Mouse (Mus musculus) forebrain, embryonic 10.5 days (tissue): ENCODE data around the gene Fiz1. TPM values are rescaled to one million over a fixed set of nuclear protein-coding genes. Genes with fewer than 3 reads are reported as not detected.

Experiments
- DNase-seq: peaks from one replicate; pipeline ENCODE4 v3.0.0-alpha.2; 2017; ENCODE audit warnings: low spot score; ENCODE audit errors: extremely low spot score
- H3K27ac ChIP-seq: fragments of 300-500 bp; sonication (generic); 2 replicates; pipeline ENCODE4 v1.5.1; 2016; ENCODE audit warnings: mild to moderate bottlenecking
- H3K27me3 ChIP-seq: fragments of 300-500 bp; sonication (generic); 2 replicates; pipeline ENCODE4 v1.6.1; 2016; ENCODE audit warnings: mild to moderate bottlenecking; ENCODE audit not compliant: poor library complexity, severe bottlenecking
- H3K36me3 ChIP-seq: fragments of 300-500 bp; sonication (generic); replicated peaks from 2 replicates; pipeline ENCODE4 v1.6.1; 2016; ENCODE audit warnings: mild to moderate bottlenecking, moderate library complexity
- H3K4me1 ChIP-seq: fragments of 300-500 bp; sonication (generic); 2 replicates; pipeline ENCODE4 v1.6.1; 2016
- H3K4me3 ChIP-seq: fragments of 300-500 bp; sonication (generic); 2 replicates; pipeline ENCODE4 v1.5.1; 2016; ENCODE audit warnings: mild to moderate bottlenecking, moderate library complexity
- H3K9me3 ChIP-seq: fragments of 300-500 bp; sonication (generic); 2 replicates; pipeline ENCODE4 v1.6.1; 2016; ENCODE audit warnings: mild to moderate bottlenecking, moderate library complexity
- WGBS: fragments of 180-500 bp; shearing (Covaris S2); methylation state at CpG from one replicate; pipeline ENCODE4 v1.1.7; 2016; 5-methylcytosine and 5-hydroxymethylcytosine counted together
- polyA plus RNA-seq: library from polyadenylated mRNA; unstranded; fragments of >200 nt; fragmentation: Nextera tagmentation; extraction: Ambion mirVana; gene quantifications from 2 replicates; pipeline ENCODE4 v1.2.1, GENCODE M21; 2016

Fiz1 gene
- polyA plus RNA-seq, 1 experiment from 2014 or later: 54.0 TPM

DNA sequence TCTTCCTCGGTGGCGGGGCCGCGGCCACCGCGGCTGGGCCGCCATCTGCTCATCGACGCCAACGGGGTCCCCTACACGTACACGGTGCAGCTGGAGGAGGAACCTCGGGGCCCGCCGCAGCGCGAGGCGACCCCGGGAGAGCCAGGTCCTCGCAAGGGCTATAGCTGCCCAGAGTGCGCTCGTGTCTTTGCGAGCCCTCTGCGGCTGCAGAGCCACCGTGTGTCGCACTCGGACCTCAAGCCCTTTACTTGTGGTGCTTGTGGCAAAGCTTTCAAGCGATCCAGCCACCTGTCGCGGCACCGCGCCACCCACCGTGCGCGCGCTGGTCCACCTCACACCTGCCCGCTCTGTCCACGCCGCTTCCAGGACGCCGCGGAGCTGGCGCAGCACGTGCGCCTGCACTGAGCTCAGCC lies 38.4 kb upstream of the Fiz1 start:
- WGBS: 2% methylated on average over 45 of the region's 45 CpGs
- H3K27ac ChIP-seq: peak overlapping the region; percentile 60; the same call in 1 of the 2 replicates
- no peak for DNase-seq

DNA sequence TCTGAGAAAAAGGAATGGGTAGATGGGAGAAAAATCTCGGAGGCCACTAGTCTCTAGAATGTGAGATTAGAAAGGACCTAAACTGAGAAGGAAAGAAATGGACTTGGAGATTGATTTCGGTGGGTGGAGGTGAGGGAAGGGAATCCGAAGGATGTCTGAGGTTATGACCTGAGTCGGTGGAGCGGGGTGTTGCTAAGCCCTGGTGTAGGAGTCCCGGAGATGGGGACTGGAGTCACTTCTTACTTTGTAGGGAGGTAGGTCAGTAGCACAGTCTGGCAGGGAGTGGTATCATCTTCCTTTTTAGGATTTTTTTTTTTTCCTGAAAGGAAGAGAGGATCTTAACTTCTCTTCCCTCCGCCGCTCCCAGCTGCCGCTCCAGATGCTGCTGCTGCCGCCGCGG lies 37.9 kb upstream of the Fiz1 start:
- Histone ChIP-seq H3K36me3 (no peaks in the 10 kb centered on the region), H3K27me3 (peaks cover 71% of the 10 kb centered on the region), H3K9me3 (no peaks in the 10 kb centered on the region; the same call in 1 of the 2 replicates), H3K4me1 (peaks cover 51% of the 10 kb centered on the region), H3K4me3 (peak overlapping the region; percentile 67), H3K27ac (peak overlapping the region; percentile 60; the same call in 1 of the 2 replicates)
- no peak for DNase-seq
- 4% methylated on average over 12 of the region's 12 CpGs for WGBS

More for the DNA sequence above, 38.4 kb upstream of the Fiz1 start:
- H3K36me3 ChIP-seq: no peaks in the 10 kb centered on the region
- H3K4me1 ChIP-seq: peaks cover 56% of the 10 kb centered on the region
- peaks cover 76% of the 10 kb centered on the region for H3K27me3 ChIP-seq
- peak overlapping the region; percentile 67 for H3K4me3 ChIP-seq
- no peaks in the 10 kb centered on the region; the same call in 1 of the 2 replicates for H3K9me3 ChIP-seq

DNA sequence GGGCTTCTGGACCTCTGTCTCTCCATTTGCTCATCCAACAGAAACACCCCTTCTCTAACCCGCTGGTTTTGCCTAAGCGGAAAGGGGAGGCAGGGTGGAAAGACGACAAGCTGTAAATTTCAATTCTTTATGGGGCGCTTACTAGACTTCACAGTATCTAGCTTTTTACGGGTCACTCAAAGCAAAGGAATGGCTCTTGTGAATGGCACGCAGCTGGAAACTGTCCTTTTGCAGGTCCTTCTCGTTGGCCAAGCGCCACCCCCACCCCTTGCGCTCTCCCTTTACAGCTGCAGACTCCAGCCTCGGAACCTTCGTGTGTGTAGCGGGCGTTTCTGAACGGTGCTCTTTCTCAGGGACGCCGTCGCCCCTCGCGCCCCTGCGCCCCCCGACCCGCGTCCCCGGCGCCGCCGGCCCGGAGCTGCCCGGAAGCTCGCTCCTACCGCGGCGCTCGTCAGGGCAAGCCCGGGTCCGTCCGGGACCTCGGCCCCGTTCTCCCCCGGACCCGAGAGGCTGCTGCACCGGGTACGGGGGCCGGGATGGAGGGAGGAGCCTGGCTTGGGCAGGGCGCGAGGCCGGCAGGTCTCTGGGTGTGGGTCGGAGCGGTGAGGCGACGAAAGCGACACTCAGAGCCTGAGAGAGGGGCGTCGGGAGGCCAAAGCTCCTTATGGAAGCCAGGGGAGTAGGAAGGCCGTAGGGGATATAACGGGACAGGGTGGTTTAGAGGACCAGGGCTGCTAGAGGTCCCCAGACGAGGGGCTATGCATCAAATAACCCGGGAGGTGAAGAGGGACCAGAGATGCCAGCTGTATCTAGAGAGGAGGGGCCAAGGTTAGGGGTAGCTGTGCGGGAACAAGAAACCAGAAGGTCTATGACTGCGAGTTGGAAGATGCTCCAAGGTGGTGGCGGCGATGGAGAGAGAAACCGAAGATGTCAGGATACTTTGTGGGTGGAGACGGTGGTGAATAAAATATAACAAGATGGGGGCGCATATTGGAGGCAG lies 37.0 kb upstream of the Fiz1 start, which contains the start of gene Zfp580:
Gene Zfp580, plus strand, starts transcription at position 346 of the 1,000 bp plus-strand sequence.
- H3K9me3 ChIP-seq: no peaks in the 10 kb centered on the region; the same call in 1 of the 2 replicates
- no peaks in the 10 kb centered on the region for H3K36me3 ChIP-seq
- peak within 1 kb of the TSS; percentile 88 for H3K27ac ChIP-seq
- peak; percentile 83 for DNase-seq
- peaks cover 42% of the 10 kb centered on the region for H3K4me1 ChIP-seq
- H3K4me3 ChIP-seq: peak within 1 kb of the TSS; percentile 67
- H3K27me3 ChIP-seq: peaks cover 62% of the 10 kb centered on the region
- 1% methylated on average over 65 of the region's 65 CpGs for WGBS

DNA sequence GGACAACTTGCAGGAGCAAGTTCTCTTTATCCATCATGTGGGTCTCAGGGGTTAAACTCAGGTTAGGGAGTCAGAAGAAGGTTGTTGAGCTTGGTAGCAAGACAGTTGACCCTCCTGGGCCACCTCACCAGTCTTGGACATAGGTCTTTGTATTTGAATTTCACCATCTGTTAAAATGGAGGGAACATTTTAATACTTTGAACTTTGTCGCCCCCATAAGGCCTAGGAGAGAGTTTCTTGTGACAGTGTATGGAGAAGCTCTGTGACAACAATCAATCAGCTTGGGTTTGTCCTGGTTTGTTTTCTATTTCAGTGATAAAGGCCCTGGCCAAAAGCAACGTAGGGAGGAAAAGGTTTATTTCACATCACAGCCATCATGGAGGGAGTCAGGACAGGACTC lies 32.8 kb upstream of the Fiz1 start:
- H3K27ac ChIP-seq: 0 out of 2 replicates have a peak overlapping the region, but pooled peaks have one; percentile 30
- no peaks in the 10 kb centered on the region for H3K36me3 ChIP-seq
- no peak overlapping the region for H3K4me3 ChIP-seq
- peaks cover 20% of the 10 kb centered on the region for H3K27me3 ChIP-seq
- no peak for DNase-seq
- no peaks in the 10 kb centered on the region; the same call in 1 of the 2 replicates for H3K9me3 ChIP-seq
- H3K4me1 ChIP-seq: peaks cover 16% of the 10 kb centered on the region
- WGBS: 35% methylated on average over 2 of the region's 2 CpGs

DNA sequence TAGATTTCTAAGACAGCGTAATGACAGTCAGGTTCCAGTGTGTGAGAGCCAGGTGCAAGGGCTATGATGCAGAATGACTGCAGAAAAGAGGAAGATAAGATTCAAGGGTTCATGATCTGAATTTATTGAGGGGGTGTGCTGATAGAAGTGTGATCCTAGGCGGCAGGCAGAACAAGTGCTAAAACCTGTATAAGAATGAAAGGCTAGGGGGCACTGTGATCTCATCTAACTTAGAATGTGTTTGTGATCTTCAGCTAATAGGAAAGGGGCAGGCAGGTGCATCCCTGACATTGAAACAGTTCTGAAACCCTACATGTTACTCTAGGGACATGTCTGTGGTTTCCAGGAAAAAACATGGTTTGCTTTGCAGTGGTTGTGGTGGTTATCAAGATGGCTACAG lies 31.6 kb upstream of the Fiz1 start:
- Histone ChIP-seq H3K4me1 (peaks cover 8% of the 10 kb centered on the region), H3K9me3 (no peaks in the 10 kb centered on the region; the same call in 1 of the 2 replicates), H3K36me3 (peaks cover 6% of the 10 kb centered on the region), H3K4me3 (no peak overlapping the region), H3K27me3 (peaks cover 12% of the 10 kb centered on the region), H3K27ac (no peak overlapping the region)
- WGBS: 73% methylated on average over 2 of the region's 2 CpGs
- no peak for DNase-seq

DNA sequence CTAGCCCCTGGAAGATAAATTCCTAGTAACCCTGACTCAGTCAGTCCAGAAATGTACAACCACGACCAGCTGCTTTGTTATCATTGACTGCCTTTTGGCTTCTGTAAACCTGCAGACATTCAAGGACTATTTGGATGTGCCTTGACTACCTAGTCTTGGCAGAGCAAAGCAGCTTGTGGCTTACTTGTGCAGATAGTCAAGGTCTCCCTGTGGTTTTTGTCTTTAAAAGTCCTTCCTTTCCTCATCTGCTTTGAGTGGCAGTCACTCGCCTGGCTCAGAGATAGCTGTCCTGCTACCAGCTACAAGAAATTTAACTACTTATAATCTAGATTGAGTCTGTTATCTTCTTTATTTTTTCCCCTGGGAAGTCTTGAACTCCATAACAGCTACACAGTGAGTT lies 30.5 kb upstream of the Fiz1 start:
- Histone ChIP-seq H3K4me3 (no peak overlapping the region), H3K4me1 (no peaks in the 10 kb centered on the region), H3K27me3 (peaks cover 5% of the 10 kb centered on the region; the same call in 1 of the 2 replicates), H3K27ac (no peak overlapping the region), H3K9me3 (no peaks in the 10 kb centered on the region; the same call in 1 of the 2 replicates), H3K36me3 (peaks cover 13% of the 10 kb centered on the region)
- no peak for DNase-seq
- 81% methylated on average over 2 of the region's 2 CpGs for WGBS

DNA sequence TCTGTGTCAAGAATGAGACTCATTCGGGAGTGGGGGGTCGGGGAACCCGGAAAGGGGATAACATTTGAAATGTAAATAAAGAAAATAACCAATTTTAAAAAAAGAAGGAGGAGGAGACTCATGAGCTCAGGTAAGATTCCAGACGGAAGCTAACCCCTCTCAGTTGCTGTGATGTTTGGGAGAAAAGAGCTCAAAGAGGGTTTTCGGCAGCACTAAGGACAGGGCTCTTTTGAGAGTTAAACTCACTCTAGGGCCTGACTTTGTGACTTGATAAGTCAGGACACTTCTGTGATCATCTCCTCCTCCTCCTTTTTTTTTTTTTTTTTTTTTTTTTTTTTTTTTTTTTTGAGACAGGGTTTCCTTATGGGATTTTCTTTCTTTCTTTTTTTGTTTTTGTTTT lies 24.4 kb upstream of the Fiz1 start:
- H3K36me3 ChIP-seq: peaks cover 39% of the 10 kb centered on the region
- peaks cover 22% of the 10 kb centered on the region for H3K9me3 ChIP-seq
- H3K27me3 ChIP-seq: no peaks in the 10 kb centered on the region
- DNase-seq: no peak
- H3K4me1 ChIP-seq: peaks cover 21% of the 10 kb centered on the region
- H3K4me3 ChIP-seq: peak overlapping the region; percentile 76
- H3K27ac ChIP-seq: peak overlapping the region; percentile 98
- 45% methylated on average over 5 of the region's 5 CpGs for WGBS

DNA sequence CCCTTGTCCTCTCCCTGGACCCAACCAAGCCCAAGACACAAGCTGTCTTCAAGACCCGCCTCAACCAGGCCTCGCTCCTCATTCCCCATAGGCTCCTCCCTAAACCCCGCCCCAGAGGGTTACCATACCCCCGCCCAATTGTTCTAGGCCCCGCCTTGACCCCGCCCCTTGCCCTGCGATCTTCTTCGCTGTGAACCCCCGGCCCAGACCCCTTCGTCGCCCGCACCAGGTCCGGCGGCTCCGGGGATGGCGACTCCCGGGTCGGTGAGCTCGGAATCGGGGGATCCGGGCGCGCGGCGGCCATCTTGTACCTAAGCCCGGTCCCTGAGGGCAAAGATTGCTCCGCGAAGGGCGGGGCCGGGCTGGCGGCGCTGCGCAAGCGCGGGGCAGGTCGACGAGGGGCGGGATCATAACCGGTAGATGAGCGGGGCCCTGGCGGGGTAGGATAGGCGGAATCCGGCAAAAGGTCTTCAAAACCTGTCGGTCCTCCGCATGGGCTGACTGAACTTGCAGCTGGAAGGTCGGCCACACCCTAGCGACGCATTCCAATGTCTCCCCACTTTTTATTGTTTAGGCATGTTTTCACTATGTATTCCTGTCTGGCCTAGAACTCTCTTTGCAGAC lies 23.7 kb upstream of the Fiz1 start, which contains the start of gene Zfp784:
Gene Zfp784, minus strand, starts transcription at position 338 of the 624 bp plus-strand sequence.
- Histone ChIP-seq H3K27me3 (no peaks in the 10 kb centered on the region), H3K36me3 (peaks cover 46% of the 10 kb centered on the region), H3K9me3 (peaks cover 29% of the 10 kb centered on the region), H3K27ac (peak within 1 kb of the TSS; percentile 98), H3K4me1 (peaks cover 21% of the 10 kb centered on the region), H3K4me3 (peak within 1 kb of the TSS; percentile 76)
- under 1% methylated on average over 48 of the region's 48 CpGs for WGBS
- peak; percentile 90 for DNase-seq

DNA sequence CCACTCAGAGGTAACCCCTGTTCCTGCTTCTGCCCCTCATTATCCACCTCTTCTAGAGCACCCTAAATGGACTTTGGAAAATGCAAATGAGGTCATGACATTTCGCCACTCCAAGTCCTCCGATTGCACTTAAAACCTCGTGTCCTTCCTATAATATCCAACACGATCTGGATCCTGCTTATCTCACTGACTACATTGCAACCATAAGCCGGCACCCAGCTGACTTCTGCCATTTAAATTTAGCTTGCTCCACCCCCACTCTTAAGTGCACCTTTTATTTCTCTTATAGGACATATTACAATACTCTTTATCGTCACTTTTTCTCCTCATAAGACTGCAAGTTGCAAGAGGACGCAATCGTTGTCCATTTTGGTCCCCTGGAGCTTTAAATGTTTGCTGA lies 23.0 kb upstream of the Fiz1 start:
- Histone ChIP-seq H3K27ac (peak overlapping the region; percentile 98; the same call in 1 of the 2 replicates), H3K27me3 (no peaks in the 10 kb centered on the region), H3K9me3 (peaks cover 34% of the 10 kb centered on the region), H3K4me3 (peak overlapping the region; percentile 76), H3K36me3 (peaks cover 53% of the 10 kb centered on the region), H3K4me1 (peaks cover 21% of the 10 kb centered on the region)
- 88% methylated on average over 8 of the region's 8 CpGs for WGBS
- DNase-seq: no peak

DNA sequence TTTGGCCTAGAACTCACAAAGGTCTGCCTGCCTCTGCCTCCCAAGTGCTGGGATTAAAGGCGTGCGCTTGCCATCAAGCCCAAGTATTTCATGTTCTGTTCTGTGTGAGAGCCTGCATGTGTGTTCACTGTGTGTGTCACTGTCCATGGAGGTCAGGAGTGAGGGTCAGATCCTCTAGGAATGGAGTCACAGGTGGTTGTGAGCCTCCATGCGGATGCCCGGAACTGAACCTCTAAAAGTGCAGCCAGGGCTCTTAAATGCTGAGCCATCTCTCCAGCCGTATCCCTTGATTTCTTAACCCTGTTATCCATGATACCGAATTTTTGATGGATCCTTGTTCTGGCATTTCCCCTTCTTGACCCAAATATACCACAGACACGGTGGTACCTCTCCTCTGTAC lies 22.5 kb upstream of the Fiz1 start:
- H3K36me3 ChIP-seq: peaks cover 58% of the 10 kb centered on the region

DNA sequence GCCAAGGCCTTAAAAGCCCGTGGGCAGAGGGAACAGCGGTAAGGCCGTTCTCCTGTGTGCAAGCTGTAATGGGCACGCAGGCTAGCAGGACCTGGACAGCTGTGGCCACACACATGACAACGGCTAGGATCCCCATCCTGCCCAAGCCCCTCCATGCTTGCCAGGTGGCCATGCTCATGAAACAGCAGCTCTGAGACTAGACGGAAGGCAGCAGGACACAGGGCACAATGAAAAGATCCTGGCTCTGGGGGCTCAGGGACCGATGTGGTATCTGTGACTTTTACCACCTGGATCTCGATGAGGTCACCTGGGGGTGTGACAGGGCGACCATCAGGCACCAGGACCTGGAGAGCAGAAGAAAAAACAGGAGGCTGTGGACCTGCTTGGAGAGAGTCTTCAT lies 21.6 kb upstream of the Fiz1 start:
- H3K27ac ChIP-seq: no peak overlapping the region
- H3K36me3 ChIP-seq: peaks cover 61% of the 10 kb centered on the region
- H3K27me3 ChIP-seq: no peaks in the 10 kb centered on the region
- peaks cover 47% of the 10 kb centered on the region for H3K9me3 ChIP-seq
- no peak for DNase-seq
- H3K4me3 ChIP-seq: no peak overlapping the region
- peaks cover 21% of the 10 kb centered on the region for H3K4me1 ChIP-seq
- WGBS: 90% methylated on average over 9 of the region's 9 CpGs

More for the DNA sequence above, 22.5 kb upstream of the Fiz1 start:
- DNase-seq: no peak
- peaks cover 39% of the 10 kb centered on the region for H3K9me3 ChIP-seq
- H3K4me1 ChIP-seq: peaks cover 21% of the 10 kb centered on the region
- no peaks in the 10 kb centered on the region for H3K27me3 ChIP-seq
- H3K27ac ChIP-seq: no peak overlapping the region
- WGBS: 94% methylated on average over 7 of the region's 7 CpGs
- H3K4me3 ChIP-seq: peak overlapping the region; percentile 76; the same call in 1 of the 2 replicates

DNA sequence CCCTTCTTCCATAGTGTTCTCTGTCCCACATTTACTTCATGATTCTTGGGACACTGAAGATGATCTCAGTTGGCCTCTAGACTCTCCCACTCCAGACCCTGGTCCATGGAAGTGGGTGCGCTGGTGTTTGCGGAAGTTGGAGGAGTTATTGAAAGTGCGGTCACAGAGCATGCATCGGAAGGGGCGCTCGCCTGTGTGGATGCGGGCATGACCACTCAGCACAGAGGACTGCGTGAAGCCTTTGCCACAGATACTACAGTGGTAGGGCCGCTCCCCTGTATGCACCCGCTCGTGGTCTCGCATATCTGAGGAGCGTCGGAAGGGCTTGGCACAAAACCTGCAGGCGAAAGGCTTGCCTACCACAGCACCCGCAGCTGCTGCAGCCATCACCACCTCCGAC lies 21.1 kb upstream of the Fiz1 start:
- H3K27ac ChIP-seq: no peak overlapping the region
- no peaks in the 10 kb centered on the region for H3K27me3 ChIP-seq
- H3K9me3 ChIP-seq: peaks cover 53% of the 10 kb centered on the region
- peaks cover 21% of the 10 kb centered on the region for H3K4me1 ChIP-seq
- no peak overlapping the region for H3K4me3 ChIP-seq
- DNase-seq: no peak
- WGBS: 94% methylated on average over 17 of the region's 17 CpGs
- H3K36me3 ChIP-seq: peaks cover 63% of the 10 kb centered on the region
